Mouse (Mus musculus) right cerebral cortex, adult 18-20 months (tissue): ENCODE data around the gene Ciart.
"Not testable (repeated sequence)": the region's sequence is repeated elsewhere in the genome, so short reads cannot be mapped to it uniquely, and the experiment has no call there.

Source experiments
- DNase-seq: peaks from one replicate; pipeline ENCODE4 v3.0.0; 2022; ENCODE audit warnings: mixed read lengths

The Ciart gene

GRCm38 (mm10) chr3:95881979-95882815 lies at the start of gene Ciart:
TSS of gene Ciart (minus strand) at chr3:95882251.
- peak; percentile 98 for DNase-seq

DNA sequence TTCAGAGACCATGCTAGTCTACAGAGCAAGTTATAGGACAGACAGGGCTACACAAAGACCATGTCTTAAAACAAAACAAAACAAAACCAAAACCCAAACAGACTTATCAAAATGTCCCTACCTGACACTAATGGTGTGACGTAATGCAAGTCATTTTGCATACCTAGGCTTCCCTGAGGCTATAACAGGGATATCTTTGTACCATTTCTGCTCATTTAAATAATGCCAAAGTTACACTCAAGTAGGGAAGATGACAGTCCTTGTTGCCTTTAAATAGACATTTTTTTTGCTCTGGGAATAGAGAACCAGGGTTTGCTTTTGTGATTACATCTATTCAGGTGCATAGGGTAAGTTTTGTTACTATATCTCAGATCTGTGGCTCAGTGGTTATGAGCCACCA lies 49.4 kb upstream of the Ciart start:
- DNase-seq = no peak

- DNase-seq = no peak
Measured at GRCm38 (mm10) chr3:95930471-95930789, 48.4 kb upstream of the Ciart start.

DNA sequence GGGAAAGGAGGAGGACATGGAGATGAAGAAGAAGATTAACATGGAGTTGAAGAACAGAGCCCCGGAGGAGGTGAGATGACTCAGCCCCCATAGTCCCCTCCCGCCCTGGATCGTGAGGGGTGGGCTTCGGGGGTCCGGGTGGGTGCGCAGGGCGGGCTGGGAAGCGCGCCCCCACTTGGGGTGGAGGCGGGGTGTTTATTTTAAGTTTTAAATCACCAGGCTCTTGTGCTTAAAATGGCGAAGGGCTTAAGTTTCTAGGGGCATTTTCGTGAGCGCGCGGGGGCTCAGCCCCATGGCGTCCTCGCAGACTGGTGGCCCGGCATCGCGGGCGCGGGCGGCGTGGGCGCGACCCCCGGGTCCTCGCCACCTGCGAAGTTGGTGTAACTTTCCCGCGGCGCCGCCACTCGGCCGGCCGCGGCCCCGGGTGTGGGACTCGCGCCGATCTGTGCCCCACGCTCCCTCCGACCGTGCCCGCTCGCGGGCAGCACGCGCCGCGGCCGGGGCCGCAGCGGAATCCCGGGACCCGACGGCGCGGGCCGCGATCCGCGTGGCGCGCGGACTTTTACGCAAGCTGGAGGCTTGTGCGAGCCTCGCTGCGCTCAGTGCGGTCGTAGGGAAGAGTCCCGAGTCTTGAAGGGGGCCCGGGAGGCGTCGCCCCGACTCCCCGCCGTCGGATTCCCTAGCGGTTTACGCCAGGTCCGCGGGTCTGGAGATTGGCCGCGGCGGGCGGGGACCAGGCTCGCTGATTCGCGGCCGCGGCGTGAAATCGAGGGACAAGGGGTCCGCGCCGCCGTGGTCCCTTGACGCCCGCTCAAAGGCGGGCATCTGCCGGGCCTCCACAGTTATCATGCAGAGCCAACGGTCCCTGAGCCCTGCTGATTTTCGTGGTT lies 47.8 kb upstream of the Ciart start:
- DNase-seq = peak; percentile 27

DNA sequence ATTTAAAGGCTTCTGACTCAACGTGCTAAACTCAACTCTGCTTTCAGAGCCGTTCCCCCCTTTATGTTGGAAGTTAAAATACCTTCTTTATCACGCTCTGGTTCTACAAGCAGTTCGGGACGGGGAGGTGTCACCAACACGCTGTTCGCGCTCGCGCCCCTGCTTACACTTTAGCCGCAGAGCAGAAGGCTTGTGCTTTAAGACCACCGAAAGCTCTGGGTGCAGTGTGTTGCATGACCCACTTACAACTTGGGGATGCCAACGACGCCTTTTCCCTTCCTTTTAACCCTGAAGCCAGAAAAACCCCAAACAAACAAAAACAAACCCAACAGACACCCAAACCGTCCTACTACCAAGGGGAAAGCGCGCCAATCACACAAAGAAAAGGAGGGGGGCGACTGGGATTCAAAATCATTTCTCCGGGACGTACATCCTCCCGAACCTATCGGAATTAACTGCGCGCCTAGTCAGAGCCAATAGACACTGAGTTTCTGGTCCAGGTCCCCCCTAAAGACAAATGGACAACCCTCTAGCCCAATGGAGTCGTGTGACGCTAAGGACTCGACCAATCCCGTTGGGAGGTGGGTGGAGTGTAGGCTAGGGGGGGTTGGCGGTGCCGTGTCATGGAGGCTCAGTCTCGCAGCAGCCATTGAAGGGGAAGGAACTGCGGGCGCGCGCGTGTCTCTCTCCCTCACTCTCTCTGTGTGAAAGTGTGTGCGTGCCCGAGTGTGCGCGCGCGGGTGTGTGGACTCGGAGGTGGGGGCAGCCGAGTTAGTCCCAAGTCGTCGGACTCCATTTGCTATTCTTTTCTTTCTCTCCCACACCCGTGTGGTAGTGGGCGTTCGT lies 46.8 kb upstream of the Ciart start, which contains the start of gene Anp32e:
Anp32e (plus strand) TSS at position 589 of the 846 bp plus-strand sequence.
- peak; percentile 97 for DNase-seq

GRCm38 (mm10) chr3:95928261-95928657 lies 46.2 kb upstream of the Ciart start:
- DNase-seq = no peak

GRCm38 (mm10) chr3:95925087-95925486 lies 43.0 kb upstream of the Ciart start:
- no peak for DNase-seq

DNA sequence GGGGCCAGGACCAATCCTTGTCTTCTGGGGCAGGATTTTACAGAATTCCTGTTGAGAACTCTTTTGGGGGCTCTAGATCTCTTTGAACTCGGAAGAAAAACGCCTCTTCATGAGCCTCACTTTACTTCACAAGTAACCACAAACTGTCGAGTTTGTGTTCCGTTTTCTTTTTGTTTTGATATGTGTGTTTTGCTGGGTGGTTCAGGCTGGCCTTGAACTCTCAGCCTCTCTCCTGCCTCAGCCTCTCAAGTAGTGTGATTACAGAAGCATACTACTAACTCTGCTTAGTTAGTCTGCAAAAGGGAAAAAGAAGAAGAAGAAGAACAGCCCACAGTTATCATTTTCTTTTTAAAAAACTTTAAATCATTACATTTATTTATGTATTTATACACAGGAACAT lies 42.1 kb upstream of the Ciart start:
- no peak for DNase-seq

DNA sequence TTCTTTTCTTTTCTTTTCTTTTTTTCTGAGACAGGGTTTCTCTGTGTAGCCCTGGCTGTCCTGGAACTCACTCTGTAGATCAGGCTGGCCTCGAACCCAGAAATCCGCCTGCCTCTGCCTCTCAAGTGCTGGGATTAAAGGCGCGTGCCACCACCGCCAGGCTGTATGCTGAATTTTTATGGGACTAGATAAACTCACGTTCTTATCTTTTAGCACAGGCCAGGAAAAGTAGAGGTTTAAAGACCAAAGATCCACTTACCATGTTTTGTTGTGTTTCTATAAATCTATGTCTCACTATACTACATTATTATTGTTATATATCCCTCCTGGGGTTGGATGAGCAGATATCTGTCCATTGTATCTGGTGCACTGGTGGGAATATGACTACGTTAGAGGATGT lies 41.4 kb upstream of the Ciart start:
- DNase-seq = not testable (repeated sequence)

DNA sequence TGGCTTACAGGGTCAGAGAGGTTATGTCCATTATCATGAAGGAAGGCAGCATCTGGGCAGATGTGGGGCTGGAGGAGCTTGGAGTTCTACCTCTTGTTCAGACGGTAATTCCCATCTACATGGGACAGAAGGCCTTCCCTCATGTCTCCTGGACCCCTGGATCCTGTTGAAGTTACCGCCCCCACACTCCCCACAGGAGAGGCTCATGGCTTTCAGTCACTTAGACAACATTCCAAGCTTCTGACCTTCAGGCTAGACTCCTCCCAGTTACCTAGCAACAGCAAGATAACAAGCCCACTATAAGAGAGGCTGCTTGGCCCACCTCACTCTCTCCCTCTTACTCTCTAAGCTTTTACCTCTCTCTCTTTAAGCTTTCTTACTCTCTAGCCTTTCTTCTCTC lies 38.5 kb upstream of the Ciart start:
- not testable (repeated sequence) for DNase-seq

DNA sequence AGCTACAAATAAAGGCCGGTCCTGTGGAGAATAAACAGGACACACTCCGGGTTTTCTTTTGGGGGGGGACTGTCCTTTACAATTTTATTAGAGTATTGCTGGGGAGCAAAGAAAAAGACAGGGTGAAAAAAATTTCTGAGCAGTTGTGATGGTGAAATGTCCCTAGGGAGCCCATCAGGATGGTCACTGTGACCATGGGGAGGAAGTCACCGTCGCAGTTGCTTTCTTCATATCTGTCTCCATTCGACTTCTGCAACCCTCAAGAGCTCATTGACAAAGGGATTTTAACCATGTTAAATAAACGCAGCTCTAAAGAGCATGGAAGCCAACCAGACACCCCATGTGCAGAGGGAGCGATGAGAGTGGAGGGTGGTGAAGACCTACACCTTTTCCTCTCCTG lies 34.7 kb upstream of the Ciart start:
- no peak for DNase-seq

DNA sequence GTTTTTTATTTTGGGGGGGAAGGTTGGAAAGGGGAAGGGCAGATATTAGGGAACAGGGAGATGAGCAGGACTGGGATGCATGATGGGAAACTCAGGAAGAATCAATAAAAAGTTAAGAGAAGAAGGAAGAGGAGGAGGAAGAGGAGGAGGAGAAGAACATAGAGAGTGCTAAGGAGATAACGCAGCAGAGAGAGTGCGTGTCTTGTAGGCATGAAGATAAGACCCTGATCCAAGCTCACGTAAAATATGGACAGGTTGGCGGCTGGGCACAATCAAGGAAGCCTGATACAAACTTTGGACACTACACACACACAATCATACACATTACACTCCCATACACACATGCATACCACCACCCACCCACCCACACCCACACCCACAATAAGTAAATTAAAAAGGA lies 32.7 kb upstream of the Ciart start:
- no peak for DNase-seq

DNA sequence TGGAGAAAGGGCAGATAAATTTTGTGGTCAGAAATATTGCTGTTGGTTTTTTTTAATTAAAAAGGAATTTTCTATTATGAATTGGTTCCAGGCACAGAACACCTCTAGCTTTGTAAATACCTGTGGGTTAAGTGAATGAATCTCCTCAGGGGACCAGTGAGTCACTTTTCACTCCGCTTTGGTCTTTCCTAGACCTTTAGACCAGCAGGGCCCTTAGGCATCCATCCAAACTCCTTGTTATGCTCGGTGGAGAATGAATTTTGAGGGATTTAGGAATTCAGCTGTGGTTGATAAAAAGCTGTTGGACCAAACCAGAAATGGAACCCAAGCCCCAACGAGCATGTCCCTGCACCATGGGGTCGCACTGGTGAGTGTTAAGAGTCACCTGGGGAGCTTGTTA lies 25.6 kb upstream of the Ciart start:
- DNase-seq = no peak

DNA sequence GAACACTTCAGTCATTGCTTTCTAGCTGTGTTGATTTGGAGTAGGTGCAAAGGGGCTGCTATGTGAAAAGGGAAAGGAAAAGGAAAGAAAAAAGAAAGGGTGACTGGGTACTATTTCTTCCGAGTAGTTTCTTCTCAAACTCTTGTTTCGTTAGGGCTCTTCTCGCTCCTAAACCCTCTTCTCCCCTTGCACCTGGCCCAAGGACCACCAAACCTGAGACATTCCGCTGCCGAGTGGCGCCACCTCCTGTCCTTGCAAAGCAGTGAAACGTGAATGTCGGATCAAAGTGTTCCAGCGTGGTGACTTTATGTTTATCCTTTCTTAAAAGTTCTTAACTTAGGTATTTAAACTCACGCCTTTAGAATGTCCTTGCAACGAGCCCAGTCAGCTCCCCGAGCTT lies 24.8 kb upstream of the Ciart start:
- DNase-seq = no peak

- peak; percentile 53 for DNase-seq
Measured at GRCm38 (mm10) chr3:95905940-95906492, 24.0 kb upstream of the Ciart start.

GRCm38 (mm10) chr3:95905146-95905939 lies 23.3 kb upstream of the Ciart start:
- DNase-seq = peak; percentile 70

DNA sequence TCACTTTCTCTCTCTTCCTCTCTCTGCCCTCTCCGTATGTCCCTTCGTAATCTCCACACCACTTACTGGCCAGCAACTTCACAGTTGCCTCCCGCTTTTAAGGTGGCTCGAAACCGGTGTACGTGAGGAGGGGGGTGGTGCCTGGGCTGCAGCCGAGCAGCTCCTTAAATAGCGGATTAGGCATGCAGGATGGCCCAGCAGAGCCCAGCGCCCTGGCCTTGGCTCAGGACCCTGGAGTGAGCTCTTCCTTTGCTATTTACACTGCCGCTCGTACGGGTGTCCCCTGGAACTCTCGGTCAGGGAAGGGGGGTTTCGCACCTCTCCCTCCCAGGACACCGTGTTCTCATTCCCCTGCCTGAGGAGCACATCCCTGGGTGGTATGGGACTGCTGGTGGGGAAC lies 22.5 kb upstream of the Ciart start, which contains the start of gene Car14:
Car14 (minus strand) TSS at position 124 of the 400 bp plus-strand sequence.
- DNase-seq = no peak

GRCm38 (mm10) chr3:95903753-95904502 lies 21.9 kb upstream of the Ciart start:
- DNase-seq = no peak

- no peak for DNase-seq
Measured at GRCm38 (mm10) chr3:95902643-95903042, 20.6 kb upstream of the Ciart start.

DNA sequence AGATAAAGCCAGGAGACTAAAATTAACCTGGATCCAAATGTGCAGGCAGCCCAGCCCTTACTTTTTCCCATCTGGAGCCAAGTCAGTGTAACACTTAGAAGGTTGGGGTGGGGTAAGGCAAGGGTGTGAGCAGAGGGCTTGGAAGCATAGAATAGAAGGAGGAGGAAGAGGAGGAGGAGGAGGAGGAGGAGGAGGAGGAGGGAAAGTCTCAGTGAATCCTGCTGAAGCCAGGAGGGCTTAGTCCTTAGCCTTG lies 20.2 kb upstream of the Ciart start:
- no peak for DNase-seq
